In the genomic region with DNA sequence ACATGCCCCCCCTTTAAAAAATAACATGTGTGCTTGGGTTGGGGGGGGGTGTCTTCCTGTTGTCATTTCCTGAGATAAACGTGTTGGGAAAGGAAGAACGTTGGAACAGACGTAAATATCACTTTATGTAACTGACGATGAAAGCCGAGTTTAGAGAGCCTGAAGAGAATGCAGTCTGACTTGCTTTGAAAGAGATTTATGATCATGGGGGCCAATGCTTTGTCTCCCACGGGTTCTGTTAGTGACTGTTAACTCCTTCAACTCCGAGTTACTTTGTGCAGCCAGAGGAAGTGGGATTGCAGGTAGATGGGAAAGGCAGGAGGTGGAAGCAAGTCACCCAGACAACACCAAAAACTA, we compare ENCODE assay signal across 16 mouse cellular contexts.
DNase-seq lines count a peak whose midpoint lies in the region; ATAC-seq and TF ChIP-seq lines count a peak whose summit lies in the region.
"Had no signal": no experiment of that assay in that cellular context is flagged by ENCODE, and none has a peak within 500 bp of the region (broad histone marks: within the 10 kb centered on the region; RNA-seq: fewer than 3 reads in every experiment).

No protein-coding gene starts in this region.

- no peak overlapping the region for H3K4me3 ChIP-seq in intestine, embryonic 14.5 days (ENCODE audit: low read depth, low read length)
- no peak overlapping the region for H3K4me3 ChIP-seq in intestine, postnatal 0 days (ENCODE audit: low read depth, low read length)
- no peak overlapping the region for H3K4me3 ChIP-seq in embryonic facial prominence, embryonic 14.5 days (ENCODE audit: low read depth, low read length)
- H3K4me3 ChIP-seq in midbrain, embryonic 13.5 days (replicated peaks): no peak overlapping the region
- H3K4me3 ChIP-seq: forebrain, embryonic 12.5 days; midbrain, embryonic 15.5 days had no signal

- H3K9me3 ChIP-seq in intestine, embryonic 14.5 days (ENCODE audit: control insufficient read depth, low read length): no peaks in the 10 kb centered on the region
- no peaks in the 10 kb centered on the region for H3K9me3 ChIP-seq in intestine, postnatal 0 days (ENCODE audit: control insufficient read depth)
- H3K9me3 ChIP-seq in embryonic facial prominence, embryonic 14.5 days (ENCODE audit: control insufficient read depth, low read length): no peaks in the 10 kb centered on the region
- no peaks in the 10 kb centered on the region for H3K9me3 ChIP-seq in midbrain, embryonic 13.5 days
- H3K9me3 ChIP-seq: forebrain, embryonic 12.5 days; midbrain, embryonic 15.5 days had no signal

- peak overlapping the region; percentile 97 for H3K27ac ChIP-seq in intestine, embryonic 14.5 days (ENCODE audit: low read depth)
- H3K27ac ChIP-seq in intestine, postnatal 0 days (ENCODE audit: low read depth, low read length): no peak overlapping the region
- H3K27ac ChIP-seq in embryonic facial prominence, embryonic 14.5 days (replicated peaks; ENCODE audit: low read depth, low read length): peak overlapping the region; percentile 83
- no peak overlapping the region for H3K27ac ChIP-seq in midbrain, embryonic 13.5 days
- H3K27ac ChIP-seq: forebrain, embryonic 12.5 days; hindbrain, embryonic 14.5 days; midbrain, embryonic 15.5 days had no signal

- peaks cover 89% of the 10 kb centered on the region for H3K4me1 ChIP-seq in intestine, embryonic 14.5 days (replicated peaks; ENCODE audit: control insufficient read depth, insufficient read depth, low read length)
- H3K4me1 ChIP-seq in intestine, postnatal 0 days (replicated peaks; ENCODE audit: control insufficient read depth, insufficient read depth, low read length): peaks cover 8% of the 10 kb centered on the region; the same call in 1 of the 2 replicates
- H3K4me1 ChIP-seq in embryonic facial prominence, embryonic 14.5 days (ENCODE audit: control insufficient read depth, insufficient read depth, low read length): peaks cover 53% of the 10 kb centered on the region
- peaks cover 27% of the 10 kb centered on the region for H3K4me1 ChIP-seq in midbrain, embryonic 13.5 days (replicated peaks)

- 1% methylated on average over 7 of the region's 7 CpGs for WGBS in intestine, embryonic 14.5 days
- 6% methylated on average over 7 of the region's 7 CpGs for WGBS in intestine, postnatal 0 days
- WGBS in embryonic facial prominence, embryonic 14.5 days: 4% methylated on average over 7 of the region's 7 CpGs
- WGBS in midbrain, embryonic 13.5 days: 42% methylated on average over 7 of the region's 7 CpGs

- no peak for TF ChIP-seq CTCF in intestine, postnatal 0 days (IDR thresholded peaks at IDR 0.05; ENCODE audit: low read depth)

- H3K27me3 ChIP-seq in intestine, embryonic 14.5 days (replicated peaks; ENCODE audit: control insufficient read depth, insufficient read depth, low read length): no peaks in the 10 kb centered on the region
- H3K27me3 ChIP-seq in intestine, postnatal 0 days (replicated peaks; ENCODE audit: control insufficient read depth, insufficient read depth, low read length): no peaks in the 10 kb centered on the region
- no peaks in the 10 kb centered on the region for H3K27me3 ChIP-seq in embryonic facial prominence, embryonic 14.5 days (replicated peaks; ENCODE audit: control insufficient read depth, insufficient read depth, low read length)
- peaks cover 5% of the 10 kb centered on the region; the same call in 1 of the 2 replicates for H3K27me3 ChIP-seq in midbrain, embryonic 13.5 days
- H3K27me3 ChIP-seq: forebrain, embryonic 12.5 days; midbrain, embryonic 15.5 days had no signal

- H3K36me3 ChIP-seq in intestine, embryonic 14.5 days (ENCODE audit: control insufficient read depth, insufficient read depth, low read length): no peaks in the 10 kb centered on the region
- no peaks in the 10 kb centered on the region for H3K36me3 ChIP-seq in intestine, postnatal 0 days (ENCODE audit: control insufficient read depth, insufficient read depth)
- no peaks in the 10 kb centered on the region for H3K36me3 ChIP-seq in embryonic facial prominence, embryonic 14.5 days (ENCODE audit: control insufficient read depth, insufficient read depth, low read length)
- no peaks in the 10 kb centered on the region for H3K36me3 ChIP-seq in midbrain, embryonic 13.5 days
- H3K36me3 ChIP-seq: forebrain, embryonic 12.5 days; midbrain, embryonic 15.5 days had no signal

- peak overlapping the region; percentile 6; the same call in 1 of the 2 replicates for H3K4me2 ChIP-seq in intestine, embryonic 14.5 days (ENCODE audit: low read length)
- H3K4me2 ChIP-seq in intestine, postnatal 0 days (replicated peaks; ENCODE audit: low read depth): no peak overlapping the region
- H3K4me2 ChIP-seq in embryonic facial prominence, embryonic 14.5 days (ENCODE audit: low read depth, low read length): 0 out of 2 replicates have a peak overlapping the region, but pooled peaks have one; percentile 15
- H3K4me2 ChIP-seq in midbrain, embryonic 13.5 days (replicated peaks): no peak overlapping the region
- H3K4me2 ChIP-seq: forebrain, embryonic 12.5 days; heart, embryonic 11.5 days; hindbrain, embryonic 14.5 days; midbrain, embryonic 15.5 days had no signal

- no peak for ATAC-seq in intestine, embryonic 14.5 days (replicated peaks; ENCODE audit: low FRiP score, low TSS enrichment, low read depth)
- no peak for ATAC-seq in intestine, postnatal 0 days
- ATAC-seq in embryonic facial prominence, embryonic 14.5 days (ENCODE audit: low read depth): no peak
- ATAC-seq in midbrain, embryonic 13.5 days: no peak
- ATAC-seq: midbrain, embryonic 15.5 days had no signal

- DNase-seq in intestine, embryonic 14.5 days (ENCODE audit: low spot score): no peak
- peak; percentile 64 for DNase-seq in embryo, embryonic 10.5 days (ENCODE audit: low spot score)
- peak; percentile 83 for DNase-seq in embryonic facial prominence, embryonic 14.5 days (ENCODE audit: low spot score)
- peak; percentile 73 for DNase-seq in mesoderm, embryonic 11.5 days (ENCODE audit: low read depth, low spot score)
- DNase-seq in spleen, adult 12 weeks (ENCODE audit: low spot score): no peak
- no peak for DNase-seq in adrenal gland, postnatal 36 days
- DNase-seq: cerebellum, adult 9-10 months; kidney, postnatal 36 days; lung, postnatal 10 days; right cerebral cortex, postnatal 4 days had no signal

- H3K9ac ChIP-seq in intestine, embryonic 14.5 days (ENCODE audit: low read length): no peak overlapping the region
- H3K9ac ChIP-seq in intestine, postnatal 0 days (ENCODE audit: low read depth, low read length): no peak overlapping the region
- no peak overlapping the region for H3K9ac ChIP-seq in embryonic facial prominence, embryonic 14.5 days (ENCODE audit: low read depth, low read length)
- no peak overlapping the region for H3K9ac ChIP-seq in midbrain, embryonic 13.5 days (replicated peaks)
- H3K9ac ChIP-seq: forebrain, embryonic 12.5 days; hindbrain, embryonic 14.5 days; midbrain, embryonic 15.5 days had no signal

Comparison
In these comparisons a context has a peak if more than half of its experiments do, and no peak if none do; other contexts are left out.
1. H3K27ac ChIP-seq: peak in intestine, embryonic 14.5 days (single experiment) and embryonic facial prominence, embryonic 14.5 days (single experiment); none in intestine, postnatal 0 days (single experiment) and midbrain, embryonic 13.5 days (single experiment).
2. H3K4me2 ChIP-seq: peak in intestine, embryonic 14.5 days (single experiment) and embryonic facial prominence, embryonic 14.5 days (single experiment); none in intestine, postnatal 0 days (single experiment) and midbrain, embryonic 13.5 days (single experiment).
3. DNase-seq: peak in embryo, embryonic 10.5 days (single experiment), embryonic facial prominence, embryonic 14.5 days (single experiment) and mesoderm, embryonic 11.5 days (single experiment); none in intestine, embryonic 14.5 days (single experiment), spleen, adult 12 weeks (single experiment) and adrenal gland, postnatal 36 days (0 of 2).